Comparison of ENCODE assay signal across 22 mouse cellular contexts in genomic region chr16:96221959-96222358, GRCm38 (mm10). TPM values are rescaled to one million over a fixed set of nuclear protein-coding genes. Genes with fewer than 3 reads are reported as not detected.
DNase-seq lines count a peak whose midpoint lies in the region; ATAC-seq and TF ChIP-seq lines count a peak whose summit lies in the region.
"Had no signal": no experiment of that assay in that cellular context is flagged by ENCODE, and none has a peak within 500 bp of the region (broad histone marks: within the 10 kb centered on the region; RNA-seq: fewer than 3 reads in every experiment).

No protein-coding gene starts in this region.

- peak overlapping the region; percentile 52 for H3K27ac ChIP-seq in heart, embryonic 13.5 days (replicated peaks)
- H3K27ac ChIP-seq in heart, postnatal 0 days (ENCODE audit: low read depth) = peak overlapping the region; percentile 56
- H3K27ac ChIP-seq in heart, embryonic 11.5 days (ENCODE audit: low read depth, low read length) = no peak overlapping the region
- H3K27ac ChIP-seq: forebrain, embryonic 10.5 days; forebrain, embryonic 13.5 days; hindbrain, embryonic 12.5 days; hindbrain, embryonic 15.5 days had no signal

- no peak for ATAC-seq in heart, embryonic 13.5 days (ENCODE audit: extremely low read depth, insufficient number of reproducible peaks, low FRiP score, low TSS enrichment)
- ATAC-seq in heart, postnatal 0 days (ENCODE audit: insufficient read depth, low read depth) = no peak
- ATAC-seq in heart, embryonic 11.5 days (replicated peaks; ENCODE audit: insufficient number of reproducible peaks, low FRiP score, low TSS enrichment) = no peak
- ATAC-seq: forebrain, embryonic 13.5 days; forebrain, embryonic 16.5 days; intestine, embryonic 16.5 days; Patski had no signal

- no peaks in the 10 kb centered on the region for H3K9me3 ChIP-seq in heart, embryonic 13.5 days
- no peaks in the 10 kb centered on the region for H3K9me3 ChIP-seq in heart, postnatal 0 days (replicated peaks; ENCODE audit: control insufficient read depth, low read length)
- H3K9me3 ChIP-seq in heart, embryonic 11.5 days (replicated peaks; ENCODE audit: control insufficient read depth, low read length) = no peaks in the 10 kb centered on the region
- H3K9me3 ChIP-seq: forebrain, embryonic 10.5 days; forebrain, embryonic 13.5 days; G1E; heart, embryonic 12.5 days; hindbrain, embryonic 12.5 days; hindbrain, embryonic 15.5 days had no signal

- no peak for TF ChIP-seq CTCF in heart, postnatal 0 days (IDR thresholded peaks at IDR 0.05; ENCODE audit: low read depth)

- no peak overlapping the region for H3K4me2 ChIP-seq in heart, embryonic 13.5 days
- H3K4me2 ChIP-seq in heart, postnatal 0 days (ENCODE audit: low read depth, low read length) = no peak overlapping the region
- no peak overlapping the region for H3K4me2 ChIP-seq in heart, embryonic 11.5 days
- H3K4me2 ChIP-seq: forebrain, embryonic 13.5 days; heart, embryonic 12.5 days; hindbrain, embryonic 12.5 days; hindbrain, embryonic 15.5 days had no signal

- no peak overlapping the region for H3K4me3 ChIP-seq in heart, embryonic 13.5 days
- H3K4me3 ChIP-seq in heart, postnatal 0 days (ENCODE audit: low read depth, low read length) = no peak overlapping the region
- no peak overlapping the region for H3K4me3 ChIP-seq in heart, embryonic 11.5 days (ENCODE audit: low read depth, low read length)
- H3K4me3 ChIP-seq: forebrain, embryonic 10.5 days; forebrain, embryonic 13.5 days; heart, embryonic 12.5 days; hindbrain, embryonic 12.5 days; hindbrain, embryonic 15.5 days had no signal

- DNase-seq in heart, adult 11 months = peak; percentile 85
- DNase-seq in heart, adult 9 months (ENCODE audit: low spot score in 2 of 2) = no peak
- DNase-seq in heart, adult 8-10 months (ENCODE audit: low spot score) = no peak
- no peak for DNase-seq in heart, postnatal 0 days (ENCODE audit: low spot score)
- DNase-seq: adrenal gland, postnatal 10 days; adrenal gland, postnatal 36 days; kidney, adult 18-20 months; kidney, adult 9 months had no signal

- WGBS in heart, embryonic 13.5 days = 57% methylated on average over 3 of the region's 3 CpGs
- WGBS in heart, postnatal 0 days = 56% methylated on average over 3 of the region's 3 CpGs
- 67% methylated on average over 3 of the region's 3 CpGs for WGBS in heart, embryonic 11.5 days (ENCODE audit: insufficient replicate concordance)

- H3K27me3 ChIP-seq in heart, embryonic 13.5 days (replicated peaks) = no peaks in the 10 kb centered on the region
- no peaks in the 10 kb centered on the region for H3K27me3 ChIP-seq in heart, postnatal 0 days (ENCODE audit: control insufficient read depth, insufficient read depth, low read length)
- no peaks in the 10 kb centered on the region for H3K27me3 ChIP-seq in heart, embryonic 11.5 days (ENCODE audit: control insufficient read depth, insufficient read depth, low read length)
- H3K27me3 ChIP-seq: CH12.LX; forebrain, embryonic 13.5 days; heart, embryonic 12.5 days; hindbrain, embryonic 12.5 days; hindbrain, embryonic 15.5 days; Patski had no signal

- H3K36me3 ChIP-seq in heart, embryonic 13.5 days = peaks cover 69% of the 10 kb centered on the region
- peaks cover 19% of the 10 kb centered on the region for H3K36me3 ChIP-seq in heart, postnatal 0 days (replicated peaks; ENCODE audit: control insufficient read depth, insufficient read depth, low read length)
- peaks cover under 1% of the 10 kb centered on the region; the same call in 1 of the 2 replicates for H3K36me3 ChIP-seq in heart, embryonic 11.5 days (ENCODE audit: control insufficient read depth, insufficient read depth, low read length)
- H3K36me3 ChIP-seq: forebrain, embryonic 10.5 days; G1E; hindbrain, embryonic 12.5 days; hindbrain, embryonic 15.5 days had no signal

- H3K9ac ChIP-seq in heart, embryonic 13.5 days = no peak overlapping the region
- H3K9ac ChIP-seq in heart, postnatal 0 days (replicated peaks; ENCODE audit: low read depth, low read length) = no peak overlapping the region
- no peak overlapping the region for H3K9ac ChIP-seq in heart, embryonic 11.5 days (ENCODE audit: low read depth, low read length)
- H3K9ac ChIP-seq: forebrain, embryonic 13.5 days; heart, embryonic 12.5 days; hindbrain, embryonic 12.5 days; hindbrain, embryonic 15.5 days had no signal

- TF ChIP-seq EP300 in heart, postnatal 0 days (IDR thresholded peaks at IDR 0.05; ENCODE audit: low read depth) = no peak

- peaks cover 22% of the 10 kb centered on the region for H3K4me1 ChIP-seq in heart, embryonic 13.5 days
- peaks cover 18% of the 10 kb centered on the region; the same call in 1 of the 2 replicates for H3K4me1 ChIP-seq in heart, postnatal 0 days (ENCODE audit: control insufficient read depth, insufficient read depth)
- H3K4me1 ChIP-seq in heart, embryonic 11.5 days (ENCODE audit: control insufficient read depth, insufficient read depth, low read length) = no peaks in the 10 kb centered on the region
- H3K4me1 ChIP-seq: forebrain, embryonic 10.5 days; forebrain, embryonic 13.5 days; hindbrain, embryonic 12.5 days; hindbrain, embryonic 15.5 days had no signal

RNA-seq across cellular contexts. Expression of gene B3galt5, which starts 13.6 kb away (rescaled TPM):
- 0.09 and 0.13 TPM in 2 replicates for polyA plus RNA-seq in heart, embryonic 13.5 days (2015; fragmentation: Nextera tagmentation; extraction: Ambion mirVana)
- not detected for total RNA-seq in heart, adult 8-10 months (2022)
- 0.08 TPM in 1 of 2 replicates, not detected in the other for total RNA-seq in heart, postnatal 0 days (2014; rRNA removed; ENCODE audit: low replicate concordance)
- polyA plus RNA-seq in heart, postnatal 0 days (2015; fragmentation: Nextera tagmentation; extraction: Ambion mirVana) = not detected in 2 replicates
- polyA plus RNA-seq in heart, embryonic 11.5 days (2014; fragmentation: Nextera tagmentation; extraction: Ambion mirVana) = 0.03 TPM in 1 of 2 replicates, not detected in the other
- total RNA-seq: gastrocnemius, adult 18-20 months had no signal
- polyA plus RNA-seq: G1E; heart, embryonic 12.5 days; Patski had no signal

RNA-seq across cellular contexts. Expression of gene Sh3bgr, which starts 21.7 kb away (rescaled TPM):
- polyA plus RNA-seq in heart, embryonic 13.5 days (2015; fragmentation: Nextera tagmentation; extraction: Ambion mirVana) = 520 and 554 TPM in 2 replicates
- 100 to 1,000 TPM; 279 to 382 (median 369) TPM for total RNA-seq in heart, adult 8-10 months (2022)
- total RNA-seq in heart, postnatal 0 days (2014; rRNA removed; ENCODE audit: low replicate concordance) = 227 and 290 TPM in 2 replicates
- 597 and 622 TPM in 2 replicates for polyA plus RNA-seq in heart, postnatal 0 days (2015; fragmentation: Nextera tagmentation; extraction: Ambion mirVana)
- 664 and 687 TPM in 2 replicates for polyA plus RNA-seq in heart, embryonic 11.5 days (2014; fragmentation: Nextera tagmentation; extraction: Ambion mirVana)
- total RNA-seq: G1E; hematopoietic stem cell, adult 5-6 weeks had no signal
- polyA plus RNA-seq: G1E had no signal

RNA-seq across cellular contexts. Expression of gene Lca5l, which starts 29.9 kb away (rescaled TPM):
- polyA plus RNA-seq in heart, embryonic 13.5 days (2015; fragmentation: Nextera tagmentation; extraction: Ambion mirVana) = 1.2 and 1.6 TPM in 2 replicates
- total RNA-seq in heart, adult 8-10 months (2022) = under 1 TPM; 0.19 to 0.60 (median 0.29) TPM
- total RNA-seq in heart, postnatal 0 days (2014; rRNA removed; ENCODE audit: low replicate concordance) = 1.5 and 3.4 TPM in 2 replicates
- polyA plus RNA-seq in heart, postnatal 0 days (2015; fragmentation: Nextera tagmentation; extraction: Ambion mirVana) = 2.3 TPM in 2 replicates
- polyA plus RNA-seq in heart, embryonic 11.5 days (2014; fragmentation: Nextera tagmentation; extraction: Ambion mirVana) = 1.5 and 1.6 TPM in 2 replicates
- polyA plus RNA-seq: G1E had no signal
